Mouse (Mus musculus) intestine, embryonic 14.5 days (tissue): ENCODE results near the gene Six2. TPM values are rescaled to one million over a fixed set of nuclear protein-coding genes. Genes with fewer than 3 reads are reported as not detected.

Source experiments
- ATAC-seq: fragments of 200-750 bp; cut with Nextera tagmentation; replicated peaks from 2 replicates; pipeline ENCODE4 v1.8.0; 2017; ENCODE audit warnings: low read depth, moderate number of reproducible peaks, moderate TSS enrichment, moderate library complexity; ENCODE audit not compliant: low FRiP score, low TSS enrichment
- DNase-seq: peaks from one replicate; pipeline ENCODE4 v3.0.0-alpha.2; 2018; ENCODE audit warnings: low spot score
- H3K27ac ChIP-seq: fragments of 300-500 bp; sonication (generic); 2 replicates; pipeline ENCODE4 v1.5.1; 2014; ENCODE audit warnings: low read depth, mild to moderate bottlenecking, control low read depth
- H3K27me3 ChIP-seq: fragments of 300-500 bp; sonication (generic); replicated peaks from 2 replicates; pipeline ENCODE4 v1.6.1; 2014; ENCODE audit warnings: low read length, control low read depth; ENCODE audit not compliant: control insufficient read depth, insufficient read depth
- H3K36me3 ChIP-seq: fragments of 300-500 bp; sonication (generic); 2 replicates; pipeline ENCODE4 v1.6.1; 2014; ENCODE audit warnings: low read length, control low read depth; ENCODE audit not compliant: control insufficient read depth, insufficient read depth
- H3K4me1 ChIP-seq: fragments of 300-500 bp; sonication (generic); replicated peaks from 2 replicates; pipeline ENCODE4 v1.6.1; 2014; ENCODE audit warnings: low read length, control low read depth, mixed read lengths; ENCODE audit not compliant: control insufficient read depth, insufficient read depth
- H3K4me2 ChIP-seq: fragments of 300-500 bp; sonication (generic); 2 replicates; pipeline ENCODE4 v1.6.1; 2014; ENCODE audit warnings: low read length
- H3K4me3 ChIP-seq: fragments of 300-500 bp; sonication (generic); 2 replicates; pipeline ENCODE4 v1.5.1; 2014; ENCODE audit warnings: low read depth, low read length, control low read depth, mixed read lengths
- H3K9ac ChIP-seq: fragments of 300-500 bp; sonication (generic); 2 replicates; pipeline ENCODE4 v1.6.1; 2014; ENCODE audit warnings: mild to moderate bottlenecking, low read length
- H3K9me3 ChIP-seq: fragments of 300-500 bp; sonication (generic); 2 replicates; pipeline ENCODE4 v1.6.1; 2016; ENCODE audit warnings: low read length, control low read depth; ENCODE audit not compliant: control insufficient read depth
- WGBS: fragments of 180-500 bp; shearing (Covaris S2); extraction: QIAGEN DNeasy Blood & Tissue Kit; methylation state at CpG from one replicate; pipeline ENCODE4 v1.1.7; 2014; 5-methylcytosine and 5-hydroxymethylcytosine counted together
- polyA plus RNA-seq: library from polyadenylated mRNA; unstranded; fragments of >200 nt; fragmentation: Nextera tagmentation; extraction: Ambion mirVana; gene quantifications from 2 replicates; pipeline ENCODE4 v1.2.1, GENCODE M21; 2014

Gene Six2
- polyA plus RNA-seq, 1 experiment from 2014 or later = 0.22 TPM

DNA sequence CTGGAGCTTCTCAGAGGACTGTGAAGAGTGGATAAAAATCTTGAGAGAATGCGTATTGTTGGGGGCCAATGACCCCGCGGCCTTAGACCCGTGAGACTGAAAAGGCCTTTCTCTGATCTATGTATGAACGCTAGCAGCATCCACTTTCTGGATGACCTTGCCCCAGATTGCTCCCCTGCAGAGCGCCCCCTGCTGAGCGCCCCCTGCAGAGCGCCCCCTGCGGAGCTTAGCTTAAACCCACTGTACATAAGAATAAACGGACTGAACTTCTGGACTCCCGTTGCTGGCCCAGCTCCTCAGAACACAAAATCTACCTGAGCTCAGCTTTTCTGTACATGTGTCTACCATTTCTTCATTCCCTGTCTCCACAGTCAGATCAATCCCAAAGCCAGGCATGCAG lies 27.7 kb upstream of the Six2 start:
- Histone ChIP-seq H3K27me3 (no peaks in the 10 kb centered on the region), H3K4me1 (no peaks in the 10 kb centered on the region), H3K27ac (no peak overlapping the region), H3K4me3 (no peak overlapping the region), H3K9me3 (no peaks in the 10 kb centered on the region), H3K4me2 (no peak overlapping the region), H3K36me3 (no peaks in the 10 kb centered on the region), H3K9ac (no peak overlapping the region)
- ATAC-seq (no peak), DNase-seq (no peak)
- WGBS = 75% methylated on average over 11 of the region's 11 CpGs

GRCm38 (mm10) chr17:85714370-85714769 lies 26.3 kb upstream of the Six2 start:
- no peak overlapping the region for H3K4me3 ChIP-seq
- H3K4me2 ChIP-seq = no peak overlapping the region
- H3K9me3 ChIP-seq = no peaks in the 10 kb centered on the region
- ATAC-seq = no peak
- no peak for DNase-seq
- no peak overlapping the region for H3K27ac ChIP-seq
- no peaks in the 10 kb centered on the region for H3K4me1 ChIP-seq
- no peaks in the 10 kb centered on the region for H3K36me3 ChIP-seq
- no peak overlapping the region for H3K9ac ChIP-seq
- WGBS = 65% methylated on average over 5 of the region's 5 CpGs
- H3K27me3 ChIP-seq = no peaks in the 10 kb centered on the region

GRCm38 (mm10) chr17:85712874-85713273 lies 24.8 kb upstream of the Six2 start:
- DNase-seq = no peak
- WGBS = 87% methylated on average over 10 of the region's 10 CpGs

GRCm38 (mm10) chr17:85704369-85705260 lies 16.5 kb upstream of the Six2 start:
- no peaks in the 10 kb centered on the region for H3K9me3 ChIP-seq
- 0 out of 2 replicates have a peak, but pooled peaks cover 5% of the 10 kb centered on the region for H3K27me3 ChIP-seq
- no peak overlapping the region for H3K9ac ChIP-seq
- H3K4me2 ChIP-seq = no peak overlapping the region
- no peaks in the 10 kb centered on the region for H3K36me3 ChIP-seq
- H3K4me1 ChIP-seq = no peaks in the 10 kb centered on the region
- H3K27ac ChIP-seq = no peak overlapping the region
- 70% methylated on average over 12 of the region's 12 CpGs for WGBS
- ATAC-seq (no peak), DNase-seq (no peak)
- no peak overlapping the region for H3K4me3 ChIP-seq

More at GRCm38 (mm10) chr17:85712874-85713273, 24.8 kb upstream of the Six2 start:
- no peak for ATAC-seq
- H3K27ac ChIP-seq = no peak overlapping the region
- no peak overlapping the region for H3K4me2 ChIP-seq
- no peaks in the 10 kb centered on the region for H3K36me3 ChIP-seq
- H3K4me1 ChIP-seq = no peaks in the 10 kb centered on the region
- no peak overlapping the region for H3K9ac ChIP-seq
- H3K9me3 ChIP-seq = no peaks in the 10 kb centered on the region
- no peak overlapping the region for H3K4me3 ChIP-seq
- no peaks in the 10 kb centered on the region for H3K27me3 ChIP-seq

GRCm38 (mm10) chr17:85700028-85700427 lies 12.0 kb upstream of the Six2 start:
- Histone ChIP-seq H3K9ac (no peak overlapping the region), H3K36me3 (no peaks in the 10 kb centered on the region), H3K4me3 (no peak overlapping the region), H3K4me1 (no peaks in the 10 kb centered on the region), H3K27me3 (peaks cover 27% of the 10 kb centered on the region), H3K4me2 (no peak overlapping the region), H3K9me3 (no peaks in the 10 kb centered on the region), H3K27ac (no peak overlapping the region)
- ATAC-seq (no peak), DNase-seq (no peak)
- 73% methylated on average over 4 of the region's 4 CpGs for WGBS

- ATAC-seq (no peak), DNase-seq (no peak)
- Histone ChIP-seq H3K36me3 (no peaks in the 10 kb centered on the region), H3K27me3 (peaks cover 39% of the 10 kb centered on the region), H3K9ac (no peak overlapping the region), H3K9me3 (no peaks in the 10 kb centered on the region), H3K4me1 (no peaks in the 10 kb centered on the region), H3K4me3 (no peak overlapping the region), H3K27ac (no peak overlapping the region), H3K4me2 (no peak overlapping the region)
- 71% methylated on average over 6 of the region's 6 CpGs for WGBS
These were observed 10.6 kb upstream of the Six2 start for GRCm38 (mm10) chr17:85698643-85699042.

GRCm38 (mm10) chr17:85697976-85698375 lies 9.9 kb upstream of the Six2 start:
- Histone ChIP-seq H3K4me3 (no peak overlapping the region), H3K36me3 (no peaks in the 10 kb centered on the region), H3K9me3 (no peaks in the 10 kb centered on the region), H3K4me1 (no peaks in the 10 kb centered on the region), H3K27ac (no peak overlapping the region), H3K27me3 (peaks cover 45% of the 10 kb centered on the region), H3K4me2 (no peak overlapping the region), H3K9ac (no peak overlapping the region)
- no peak for DNase-seq
- no peak; the same call in 1 of the 2 replicates for ATAC-seq
- WGBS = 70% methylated on average over 1 of the region's 1 CpGs

- Histone ChIP-seq H3K4me3 (no peak overlapping the region), H3K9ac (no peak overlapping the region), H3K4me2 (no peak overlapping the region), H3K4me1 (no peaks in the 10 kb centered on the region), H3K27me3 (peaks cover 76% of the 10 kb centered on the region), H3K27ac (no peak overlapping the region), H3K9me3 (no peaks in the 10 kb centered on the region), H3K36me3 (no peaks in the 10 kb centered on the region)
- no peak for DNase-seq
- ATAC-seq = no peak
- 84% methylated on average over 6 of the region's 6 CpGs for WGBS
These were observed 6.4 kb upstream of the Six2 start for GRCm38 (mm10) chr17:85694499-85694898.

- ATAC-seq (no peak), DNase-seq (no peak)
- Histone ChIP-seq H3K27me3 (peaks cover 90% of the 10 kb centered on the region), H3K4me3 (no peak overlapping the region), H3K4me2 (no peak overlapping the region), H3K27ac (no peak overlapping the region), H3K36me3 (no peaks in the 10 kb centered on the region), H3K4me1 (peaks cover 7% of the 10 kb centered on the region; the same call in 1 of the 2 replicates), H3K9ac (no peak overlapping the region), H3K9me3 (no peaks in the 10 kb centered on the region)
- 10% methylated on average over 9 of the region's 9 CpGs for WGBS
These were observed 5.0 kb upstream of the Six2 start for GRCm38 (mm10) chr17:85693101-85693500.
